Mouse (Mus musculus): ENCODE measurements at regions not wholly inside any gene's neighbourhood (a gene's known extent, or its start where the extent isn't known, plus 50 kb on each side); places are given as distances from the start of the nearest gene placed in this dataset.

DNA sequence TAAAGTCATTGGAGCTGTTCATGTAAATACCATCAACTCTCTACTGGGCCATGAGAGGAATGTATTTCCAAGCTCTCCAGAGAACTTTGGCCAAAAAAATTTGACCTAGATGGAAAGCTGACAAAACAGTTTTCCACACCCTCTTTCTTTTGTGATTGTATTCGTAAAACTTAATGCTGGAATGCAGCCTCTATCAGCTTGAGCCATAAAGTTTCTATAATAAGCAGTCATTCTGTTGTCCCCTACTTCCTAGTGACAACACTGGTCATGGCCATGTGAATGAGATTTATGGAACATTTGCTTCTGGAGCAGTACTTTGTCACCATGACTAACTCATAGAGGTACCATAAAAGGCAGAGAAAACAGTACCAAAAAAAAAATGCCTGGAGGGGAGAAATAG lies 805.0 kb upstream of the Lrrc6 start:
- TF ChIP-seq CTCF (IDR thresholded peaks at IDR 0.05; ENCODE audit: low read depth) (no peak), EP300 (IDR thresholded peaks at IDR 0.05; ENCODE audit: low read depth) (no peak)
